Mouse (Mus musculus): ENCODE measurements around the gene Vstm2l.

The Vstm2l gene

DNA sequence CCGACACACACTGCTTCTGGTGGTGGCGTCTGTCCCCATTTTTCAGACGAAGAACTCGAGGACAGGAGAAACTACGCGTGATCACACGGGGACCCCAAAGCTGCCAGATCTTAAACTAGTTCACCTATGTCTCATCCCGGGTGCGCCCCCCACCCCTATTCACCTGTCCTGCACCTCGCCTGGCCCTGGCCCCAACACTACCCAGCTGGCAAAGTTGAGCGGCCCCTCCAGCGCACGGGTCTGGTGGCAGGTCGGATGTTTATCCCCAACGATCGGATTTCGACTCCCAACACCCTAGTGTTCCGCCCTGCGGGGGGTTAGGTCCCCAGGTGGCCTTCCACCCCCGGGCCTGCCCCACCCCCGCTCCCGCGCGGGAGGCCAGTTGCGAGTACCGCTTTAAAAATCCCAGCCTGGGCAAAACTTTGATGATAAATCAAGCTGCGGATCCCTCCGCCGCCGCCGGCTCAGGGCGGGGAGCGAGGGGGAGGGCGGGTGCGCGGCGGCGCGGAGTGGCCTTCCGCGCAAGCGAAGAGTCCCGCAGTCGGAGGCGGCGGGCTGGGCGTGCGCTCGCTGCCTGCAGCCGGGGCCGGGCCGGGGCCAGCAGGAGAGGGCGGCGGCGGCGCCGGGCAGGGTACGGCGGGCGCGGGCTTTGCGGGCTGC lies at the start of gene Vstm2l:
TSS of gene Vstm2l (plus strand) at position 549 of the 660 bp plus-strand sequence.
- DNase-seq (ENCODE audit: low spot score in 2 of 2): peak; percentile 55 to 70

DNA sequence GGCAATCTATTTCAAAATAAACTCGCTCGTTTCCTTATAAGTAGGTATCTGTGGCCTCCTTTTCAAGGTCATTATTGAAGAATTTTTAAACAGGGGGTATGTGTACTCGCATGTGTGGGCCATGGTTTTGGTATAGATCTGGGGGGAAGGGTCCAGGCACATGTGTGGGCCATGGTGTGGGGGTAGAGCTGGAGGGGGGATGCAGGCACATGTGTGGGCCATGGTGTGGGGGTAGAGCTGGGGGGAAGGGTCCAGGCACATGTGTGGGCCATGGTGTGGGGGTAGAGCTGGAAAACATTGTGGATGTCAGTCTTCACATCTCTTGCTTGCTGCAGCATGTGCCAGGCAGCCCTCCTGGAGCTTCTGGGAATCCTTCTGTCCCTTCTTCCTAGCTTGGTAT lies 47.3 kb upstream of the Vstm2l start:
- DNase-seq (ENCODE audit: low spot score in 2 of 2): no peak

DNA sequence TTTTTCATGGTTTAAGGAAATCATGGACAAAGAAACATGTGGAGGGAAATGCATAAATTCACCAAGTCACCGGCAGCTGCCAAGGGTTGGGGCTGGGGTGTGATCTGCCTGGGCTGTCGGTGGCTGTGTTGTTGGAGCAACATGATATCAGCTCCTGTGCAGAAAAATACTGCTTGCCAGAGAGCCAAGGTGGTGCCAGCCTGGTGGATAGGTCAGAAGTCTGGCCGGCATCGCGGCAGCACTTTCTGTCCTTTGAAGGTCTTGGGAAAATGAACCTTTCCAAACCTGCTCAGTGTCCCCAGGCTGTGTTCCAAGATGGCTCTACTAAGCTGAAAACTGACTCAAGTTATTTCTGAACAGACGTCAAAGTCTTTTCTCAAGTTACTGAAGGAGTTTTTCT lies 44.2 kb upstream of the Vstm2l start:
- DNase-seq (ENCODE audit: low spot score in 2 of 2): no peak

- DNase-seq (ENCODE audit: low spot score in 2 of 2): peak; percentile 44 to 54
These were observed 41.2 kb upstream of the Vstm2l start for GRCm38 (mm10) chr2:157873223-157873622.

GRCm38 (mm10) chr2:157873691-157874090 lies 40.8 kb upstream of the Vstm2l start:
- DNase-seq (ENCODE audit: low spot score in 2 of 2): no peak

DNA sequence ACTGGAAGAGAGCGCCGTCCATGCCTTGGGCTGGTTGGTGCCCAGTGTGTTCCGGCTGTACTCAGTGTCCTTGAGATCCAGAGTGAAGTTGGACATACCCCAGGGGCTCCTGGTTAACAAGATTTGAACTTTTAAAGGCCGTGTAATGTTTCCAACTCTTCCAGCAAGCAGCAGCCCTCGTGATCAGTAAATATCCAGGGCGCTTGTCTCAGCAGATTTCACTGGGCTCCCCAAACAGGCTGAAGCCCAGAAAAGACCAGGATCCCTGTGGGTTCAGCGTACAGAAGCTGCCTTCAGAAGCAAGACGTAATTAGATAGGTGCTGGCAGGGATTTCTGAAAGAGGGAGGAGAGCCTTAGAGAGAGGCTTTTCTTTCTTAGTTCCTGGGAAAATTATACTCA lies 39.3 kb upstream of the Vstm2l start:
- no peak for DNase-seq (ENCODE audit: low spot score in 2 of 2)

- DNase-seq (ENCODE audit: low spot score in 2 of 2): no peak
These were observed 37.1 kb upstream of the Vstm2l start for GRCm38 (mm10) chr2:157877394-157877793.

GRCm38 (mm10) chr2:157877967-157878366 lies 36.5 kb upstream of the Vstm2l start:
- DNase-seq (ENCODE audit: low spot score in 2 of 2): peak in 1 of 2 experiments; percentile 43

DNA sequence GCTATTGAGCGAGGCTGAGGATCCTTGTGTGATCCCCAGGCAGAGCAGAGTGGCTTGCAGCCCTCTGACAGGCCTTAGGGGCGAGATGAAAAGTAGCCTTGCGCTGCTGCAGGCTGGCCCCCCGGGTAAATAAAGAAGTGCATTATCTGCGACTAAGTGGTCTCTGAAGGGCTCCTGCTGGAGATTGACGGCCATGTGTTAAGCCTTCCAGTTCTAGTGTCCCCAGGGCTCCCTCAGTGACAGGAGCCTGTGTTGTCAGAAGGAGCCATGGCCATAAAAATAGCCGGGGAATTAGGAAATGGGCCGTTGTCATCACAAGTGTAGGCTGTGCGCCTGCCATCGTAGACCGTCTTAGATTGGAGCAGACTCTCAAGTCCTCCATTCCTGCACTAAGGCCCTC lies 32.5 kb upstream of the Vstm2l start:
- DNase-seq (ENCODE audit: low spot score in 2 of 2): no peak

- DNase-seq (ENCODE audit: low spot score in 2 of 2): no peak
These were observed 27.0 kb upstream of the Vstm2l start for GRCm38 (mm10) chr2:157887275-157888025.

- no peak for DNase-seq (ENCODE audit: low spot score in 2 of 2)
These were observed 23.3 kb upstream of the Vstm2l start for GRCm38 (mm10) chr2:157891166-157891565.

GRCm38 (mm10) chr2:157897131-157897530 lies 17.3 kb upstream of the Vstm2l start:
- DNase-seq (ENCODE audit: low spot score in 2 of 2): no peak

DNA sequence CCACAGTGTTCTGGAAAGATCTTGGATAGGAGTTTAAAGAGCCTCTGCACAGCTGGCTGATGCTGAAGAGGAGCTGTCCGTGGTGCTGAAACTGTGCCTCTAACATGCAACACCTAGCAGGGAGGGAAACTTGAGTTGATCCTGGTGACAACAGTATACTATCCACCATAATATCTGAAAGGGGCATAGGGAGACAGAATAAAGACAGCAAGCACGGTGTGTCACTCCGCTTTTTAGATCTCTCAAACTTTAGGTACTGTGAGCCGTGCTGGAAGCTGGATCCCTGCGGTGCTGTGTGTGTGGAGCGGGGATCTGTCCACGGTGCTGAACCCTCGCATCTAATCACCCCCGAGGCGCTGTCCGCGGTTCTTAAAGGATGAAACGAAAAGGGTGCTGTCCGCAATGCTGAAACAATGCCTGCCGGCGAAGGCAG lies 1.2 kb upstream of the Vstm2l start:
- DNase-seq (ENCODE audit: low spot score in 2 of 2): peak in 1 of 2 experiments; percentile 53

- DNase-seq (ENCODE audit: low spot score in 2 of 2): no peak
These were observed 748 bp upstream of the Vstm2l start for GRCm38 (mm10) chr2:157913705-157914104.

- no peak for DNase-seq (ENCODE audit: low spot score in 2 of 2)
These were observed 550 bp downstream of the Vstm2l start for GRCm38 (mm10) chr2:157914889-157915517.

- DNase-seq (ENCODE audit: low spot score in 2 of 2): no peak
These were observed 4.1 kb downstream of the Vstm2l start for GRCm38 (mm10) chr2:157918529-157918928.

GRCm38 (mm10) chr2:157921551-157921950 lies 7.1 kb downstream of the Vstm2l start:
- no peak for DNase-seq (ENCODE audit: low spot score in 2 of 2)

DNA sequence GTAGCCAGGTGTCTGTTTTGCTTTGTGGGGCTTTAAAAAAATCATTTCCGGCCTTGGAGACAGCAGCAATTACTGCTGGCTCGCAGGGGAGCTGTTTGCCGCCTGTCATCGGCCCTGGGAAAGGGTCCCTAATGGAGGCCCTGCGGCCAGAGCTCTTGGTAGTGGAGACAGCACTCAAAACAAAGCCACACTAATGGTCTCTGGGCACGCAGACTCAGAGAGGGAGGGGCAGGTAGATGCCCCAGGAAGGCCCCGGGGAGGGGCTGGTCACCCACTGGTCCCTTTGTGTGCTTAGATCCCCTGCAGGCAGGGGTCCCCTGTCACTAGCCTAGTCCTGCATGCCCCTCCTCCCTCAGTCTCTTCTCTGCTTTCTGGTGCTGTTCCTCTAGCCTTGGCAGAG lies 9.0 kb downstream of the Vstm2l start:
- DNase-seq (ENCODE audit: low spot score in 2 of 2): no peak

DNA sequence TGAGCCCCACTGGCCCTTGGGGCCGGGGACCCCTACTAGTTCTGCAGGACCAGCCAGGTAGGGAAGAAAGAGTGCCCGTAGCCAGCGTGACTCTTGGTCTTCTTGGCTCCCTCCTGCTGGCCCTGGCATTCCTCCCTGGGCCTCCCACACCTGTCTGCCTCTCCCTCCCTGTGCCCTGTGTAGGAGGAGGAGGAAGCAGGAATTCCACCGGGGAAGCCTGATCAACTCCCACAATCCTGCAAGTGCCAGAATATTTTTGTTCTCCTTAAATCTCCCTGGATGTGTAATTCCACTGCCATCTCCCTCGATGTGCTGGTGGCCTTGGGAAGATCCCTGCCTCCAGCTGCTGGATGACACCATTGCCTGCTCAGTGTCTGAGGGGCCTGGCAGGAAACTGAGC lies 10.1 kb downstream of the Vstm2l start:
- no peak for DNase-seq (ENCODE audit: low spot score in 2 of 2)

- no peak for DNase-seq (ENCODE audit: low spot score in 2 of 2)
These were observed 12.0 kb downstream of the Vstm2l start for GRCm38 (mm10) chr2:157926502-157926901.

DNA sequence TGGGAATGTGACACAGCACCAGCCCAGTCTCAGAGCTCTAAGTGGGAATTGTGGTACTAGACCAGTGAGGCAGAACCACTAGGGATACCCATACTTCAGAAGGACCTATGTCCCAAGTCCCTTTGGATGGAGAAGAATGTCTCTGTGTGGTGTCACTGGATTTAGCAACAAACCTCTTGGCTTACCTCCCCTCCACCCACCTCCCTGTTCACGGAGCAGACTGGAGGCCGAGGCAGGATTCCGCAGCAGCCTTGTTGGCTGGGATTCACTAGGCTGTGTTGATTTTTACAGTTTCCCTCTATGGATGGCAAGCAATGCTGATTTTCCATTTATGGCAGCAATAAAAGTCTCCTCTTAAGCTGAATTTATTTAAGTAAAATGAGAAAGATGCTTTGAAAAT lies 12.5 kb downstream of the Vstm2l start:
- DNase-seq (ENCODE audit: low spot score in 2 of 2): no peak

DNA sequence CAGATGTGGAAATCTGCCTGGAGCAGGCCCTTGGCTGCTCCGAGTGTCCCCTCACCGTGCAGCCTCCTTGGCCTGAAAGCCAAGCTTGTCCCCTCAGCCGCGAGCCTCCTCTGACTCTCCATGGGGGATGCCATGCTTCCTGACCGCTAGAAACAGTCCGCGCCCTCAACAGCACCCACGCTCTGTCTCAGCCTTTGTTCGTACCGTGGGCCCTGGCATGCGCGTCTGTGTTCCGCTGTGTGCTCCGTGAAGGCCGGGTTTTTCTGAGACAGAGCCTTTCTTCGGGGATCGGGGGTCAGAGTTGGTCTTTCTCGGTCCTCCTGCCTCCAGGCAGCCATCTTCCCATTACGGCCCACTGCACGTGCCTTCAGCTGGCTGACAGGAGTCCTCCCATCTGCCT lies 12.9 kb downstream of the Vstm2l start:
- DNase-seq (ENCODE audit: low spot score in 2 of 2): no peak

- DNase-seq (ENCODE audit: low spot score in 2 of 2): no peak
These were observed 13.4 kb downstream of the Vstm2l start for GRCm38 (mm10) chr2:157927815-157928214.
